Mouse (Mus musculus) kidney, embryonic 16.5 days (tissue): ENCODE measurements at regions not wholly inside any gene's neighbourhood (a gene's known extent, or its start where the extent isn't known, plus 50 kb on each side); places are given as distances from the start of the nearest gene placed in this dataset.

Source experiments
- ATAC-seq: fragments of 200-750 bp; cut with Nextera tagmentation; 2 replicates; pipeline ENCODE4 v1.8.0; 2017; ENCODE audit warnings: moderate TSS enrichment; ENCODE audit not compliant: low FRiP score, low TSS enrichment
- H3K27ac ChIP-seq: fragments of 300-500 bp; sonication (generic); 2 replicates; pipeline ENCODE4 v1.5.1; 2014; ENCODE audit warnings: low read length
- H3K27me3 ChIP-seq: fragments of 300-500 bp; sonication (generic); 2 replicates; pipeline ENCODE4 v1.6.1; 2014; ENCODE audit warnings: low read length, control low read depth, mixed read lengths; ENCODE audit not compliant: insufficient read depth
- H3K36me3 ChIP-seq: fragments of 300-500 bp; sonication (generic); 2 replicates; pipeline ENCODE4 v1.6.1; 2014; ENCODE audit warnings: low read length, control low read depth, mixed read lengths; ENCODE audit not compliant: insufficient read depth
- H3K4me1 ChIP-seq: fragments of 300-500 bp; sonication (generic); 2 replicates; pipeline ENCODE4 v1.6.1; 2014; ENCODE audit warnings: low read length, control low read depth, mixed read lengths; ENCODE audit not compliant: insufficient read depth
- H3K4me2 ChIP-seq: fragments of 300-500 bp; sonication (generic); replicated peaks from 2 replicates; pipeline ENCODE4 v1.6.1; 2014; ENCODE audit warnings: low read depth, low read length
- H3K4me3 ChIP-seq: fragments of 300-500 bp; sonication (generic); 2 replicates; pipeline ENCODE4 v1.5.1; 2014; ENCODE audit warnings: mild to moderate bottlenecking, low read length
- H3K9ac ChIP-seq: fragments of 300-500 bp; sonication (generic); replicated peaks from 2 replicates; pipeline ENCODE4 v1.6.1; 2014; ENCODE audit warnings: low read length
- H3K9me3 ChIP-seq: fragments of 300-500 bp; sonication (generic); 2 replicates; pipeline ENCODE4 v1.6.1; 2016; ENCODE audit warnings: low read length, control low read depth
- WGBS: fragments of 180-500 bp; shearing (Covaris S2); extraction: QIAGEN DNeasy Blood & Tissue Kit; methylation state at CpG from one replicate; pipeline ENCODE4 v1.1.7; 2014; 5-methylcytosine and 5-hydroxymethylcytosine counted together
- microRNA counts: library from miRNA; unstranded; fragments of <30 nt; microRNA quantifications from one replicate; lab custom pipeline; 2016
- microRNA-seq: library from miRNA; unstranded; fragments of <30 nt; microRNA quantifications from one replicate; pipeline ENCODE4, GENCODE M21; 2016

GRCm38 (mm10) chr4:101331231-101331630 is 66.1 kb upstream of the Jak1 start:
- no peaks in the 10 kb centered on the region for H3K27me3 ChIP-seq
- H3K4me1 ChIP-seq: no peaks in the 10 kb centered on the region
- no peak for ATAC-seq
- H3K36me3 ChIP-seq: no peaks in the 10 kb centered on the region
- H3K9me3 ChIP-seq: no peaks in the 10 kb centered on the region
- H3K27ac ChIP-seq: no peak overlapping the region
- H3K4me3 ChIP-seq: no peak overlapping the region
- no peak overlapping the region for H3K4me2 ChIP-seq
- 80% methylated on average over 4 of the region's 4 CpGs for WGBS
- no peak overlapping the region for H3K9ac ChIP-seq

- no peak for ATAC-seq
- Histone ChIP-seq H3K9me3 (no peaks in the 10 kb centered on the region), H3K4me1 (no peaks in the 10 kb centered on the region), H3K4me2 (no peak overlapping the region), H3K27me3 (no peaks in the 10 kb centered on the region), H3K9ac (no peak overlapping the region), H3K36me3 (no peaks in the 10 kb centered on the region), H3K27ac (no peak overlapping the region), H3K4me3 (no peak overlapping the region)
- WGBS: 74% methylated on average over 7 of the region's 7 CpGs
Measured at GRCm38 (mm10) chr4:101329060-101329459, 64.0 kb upstream of the Jak1 start.

DNA sequence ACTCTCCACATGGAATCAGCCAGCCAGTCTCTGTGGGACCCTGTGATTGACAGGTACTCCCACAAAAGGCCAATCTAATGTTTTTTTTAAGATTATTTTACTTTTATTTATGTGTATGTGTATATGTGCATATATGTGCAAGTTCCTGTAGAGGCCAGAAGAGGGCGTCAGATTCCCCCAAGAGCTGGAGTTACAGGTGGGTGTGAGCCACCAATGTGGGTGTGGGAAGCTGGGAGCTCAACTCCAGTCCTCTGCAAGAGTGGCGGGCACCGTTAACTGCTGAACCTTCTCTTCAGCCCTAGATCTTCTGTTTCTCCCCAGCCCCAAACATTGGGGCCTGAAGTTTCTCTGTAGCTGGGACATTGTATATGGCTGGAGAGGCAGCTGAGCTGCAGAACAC is 61.0 kb upstream of the Jak1 start:
- Histone ChIP-seq H3K4me3 (no peak overlapping the region), H3K36me3 (no peaks in the 10 kb centered on the region), H3K9me3 (no peaks in the 10 kb centered on the region), H3K27me3 (no peaks in the 10 kb centered on the region), H3K4me2 (no peak overlapping the region), H3K27ac (no peak overlapping the region), H3K4me1 (no peaks in the 10 kb centered on the region), H3K9ac (no peak overlapping the region)
- WGBS: 76% methylated on average over 3 of the region's 3 CpGs
- ATAC-seq: no peak

GRCm38 (mm10) chr4:101321731-101322130 is 56.6 kb upstream of the Jak1 start:
- ATAC-seq: no peak
- H3K27me3 ChIP-seq: no peaks in the 10 kb centered on the region
- no peak overlapping the region for H3K4me3 ChIP-seq
- no peak overlapping the region for H3K27ac ChIP-seq
- no peaks in the 10 kb centered on the region for H3K4me1 ChIP-seq
- no peaks in the 10 kb centered on the region for H3K36me3 ChIP-seq
- H3K4me2 ChIP-seq: no peak overlapping the region
- H3K9me3 ChIP-seq: no peaks in the 10 kb centered on the region
- H3K9ac ChIP-seq: no peak overlapping the region
- WGBS: 68% methylated on average over 2 of the region's 2 CpGs

DNA sequence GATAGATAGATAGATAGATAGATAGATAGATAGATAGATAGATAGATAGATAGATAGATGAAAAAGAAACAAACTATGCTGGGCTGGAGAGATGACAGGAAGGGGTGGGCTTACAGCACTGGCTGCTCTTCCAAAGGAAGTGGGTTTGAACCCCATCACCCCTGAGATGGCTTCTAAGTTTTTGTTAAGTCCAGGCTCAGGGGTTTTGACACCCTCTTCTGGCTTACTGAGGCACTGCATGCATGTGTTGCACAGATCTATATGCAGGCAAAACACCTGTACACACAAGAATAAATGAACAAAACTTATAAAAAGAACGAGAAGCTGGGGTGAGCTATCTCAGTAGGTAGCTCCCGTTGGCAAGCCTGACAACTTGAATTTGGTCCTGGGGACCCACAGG is 55.5 kb upstream of the Jak1 start:
- Histone ChIP-seq H3K9ac (no peak overlapping the region), H3K9me3 (no peaks in the 10 kb centered on the region), H3K4me1 (no peaks in the 10 kb centered on the region), H3K36me3 (no peaks in the 10 kb centered on the region), H3K27me3 (no peaks in the 10 kb centered on the region), H3K4me3 (no peak overlapping the region), H3K4me2 (no peak overlapping the region), H3K27ac (no peak overlapping the region)
- ATAC-seq: no peak
- WGBS: 78% methylated on average over 2 of the region's 2 CpGs

DNA sequence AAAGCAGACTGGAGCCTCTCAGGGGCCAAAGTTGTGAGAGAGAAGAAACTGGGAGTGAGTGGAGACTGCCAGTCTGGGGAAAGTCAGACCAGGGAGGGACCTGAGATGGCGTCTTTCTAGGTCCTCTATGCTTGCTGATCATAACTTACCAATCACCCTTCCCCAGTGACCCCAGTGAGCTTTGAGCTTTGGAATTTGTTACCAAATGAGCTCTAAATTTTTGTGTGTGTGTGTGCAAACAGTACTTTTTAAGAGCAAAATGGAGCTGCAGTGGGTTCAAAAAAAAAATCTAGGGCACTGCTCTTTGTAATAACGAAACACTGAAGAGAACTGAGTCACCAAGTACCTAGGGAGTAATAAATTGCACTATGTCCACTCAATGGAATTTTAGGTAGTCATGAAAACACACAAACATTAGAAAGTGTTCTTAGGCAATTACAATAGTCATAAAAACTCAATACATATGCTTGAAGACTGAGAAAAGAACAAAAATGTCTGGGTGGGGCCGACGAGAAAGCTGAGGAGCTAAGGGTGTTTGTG is 54.7 kb upstream of the Jak1 start:
- H3K4me1 ChIP-seq: no peaks in the 10 kb centered on the region
- H3K4me2 ChIP-seq: no peak overlapping the region
- no peak overlapping the region for H3K9ac ChIP-seq
- no peaks in the 10 kb centered on the region for H3K27me3 ChIP-seq
- 67% methylated on average over 4 of the region's 4 CpGs for WGBS
- no peak overlapping the region for H3K4me3 ChIP-seq
- ATAC-seq: no peak
- no peaks in the 10 kb centered on the region for H3K9me3 ChIP-seq
- H3K36me3 ChIP-seq: no peaks in the 10 kb centered on the region
- H3K27ac ChIP-seq: no peak overlapping the region

DNA sequence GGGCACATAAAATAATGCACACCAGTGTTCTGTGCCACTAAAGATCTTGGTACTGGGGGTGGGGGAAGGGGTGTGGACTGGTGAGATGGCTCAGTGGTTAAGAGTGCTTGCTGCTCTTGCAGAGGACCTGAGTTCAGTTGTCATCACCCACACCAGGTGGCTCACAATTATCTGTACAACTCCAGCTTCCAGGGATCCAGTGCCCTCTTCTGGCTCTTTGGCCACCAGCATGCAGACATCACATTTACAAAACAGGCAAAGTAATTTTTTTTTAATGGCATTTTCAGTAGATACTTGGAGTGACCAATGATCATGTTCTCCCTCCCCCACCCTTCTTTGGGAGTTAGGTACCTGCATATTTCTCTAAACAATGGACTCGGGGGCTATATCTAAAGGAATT is 53.8 kb upstream of the Jak1 start:
- H3K9ac ChIP-seq: no peak overlapping the region
- no peaks in the 10 kb centered on the region for H3K36me3 ChIP-seq
- no peak overlapping the region for H3K4me3 ChIP-seq
- no peak for ATAC-seq
- 81% methylated on average over 1 of the region's 1 CpGs for WGBS
- no peak overlapping the region for H3K27ac ChIP-seq
- no peaks in the 10 kb centered on the region; the same call in 1 of the 2 replicates for H3K27me3 ChIP-seq
- H3K4me2 ChIP-seq: no peak overlapping the region
- H3K4me1 ChIP-seq: no peaks in the 10 kb centered on the region
- no peaks in the 10 kb centered on the region for H3K9me3 ChIP-seq

DNA sequence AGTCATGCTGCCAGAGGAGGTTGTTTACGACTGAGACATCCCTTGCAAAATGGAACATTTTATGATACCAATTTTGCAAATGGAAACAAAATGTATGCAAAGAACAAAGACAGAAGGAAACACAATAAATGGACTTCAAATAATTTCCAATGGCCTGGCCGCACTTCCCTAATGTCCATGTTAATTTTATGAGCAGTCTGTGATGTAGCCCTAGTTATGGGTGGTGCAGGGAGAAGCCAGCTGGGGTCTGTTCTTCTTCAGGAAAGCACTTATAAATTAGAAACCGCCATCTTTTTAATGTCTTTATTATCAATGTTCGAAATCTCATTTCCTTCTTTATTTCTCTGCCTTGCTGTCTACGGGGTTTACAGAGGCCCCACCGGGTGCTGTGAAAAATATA is 51.0 kb upstream of the Jak1 start:
- 60% methylated on average over 6 of the region's 6 CpGs for WGBS

More for the DNA sequence above, 51.0 kb upstream of the Jak1 start:
- H3K4me3 ChIP-seq: no peak overlapping the region
- no peak overlapping the region for H3K4me2 ChIP-seq
- H3K36me3 ChIP-seq: no peaks in the 10 kb centered on the region
- peak; percentile 61 for ATAC-seq
- H3K27me3 ChIP-seq: no peaks in the 10 kb centered on the region; the same call in 1 of the 2 replicates
- H3K4me1 ChIP-seq: no peaks in the 10 kb centered on the region
- H3K9me3 ChIP-seq: no peaks in the 10 kb centered on the region
- no peak overlapping the region for H3K27ac ChIP-seq
- H3K9ac ChIP-seq: no peak overlapping the region

MicroRNAs in the stretch of these regions (microRNA counts, 519-probe panel; counts per million panel counts)
- microRNA mmu-miR-101a (lab: Ali Mortazavi, UCI): 104 counts per million, percentile 35 among the panel's probes with 10 or more counts

Small RNA genes lying in the stretch of these regions (microRNA-seq; reads per million reads assigned to microRNA genes)
- 120 reads per million, percentile 57 among the genes with 10 or more reads in this experiment for gene Mir101a
